Mouse (Mus musculus) embryonic facial prominence, embryonic 15.5 days (tissue): ENCODE results near the gene Hspg2. TPM values are rescaled to one million over a fixed set of nuclear protein-coding genes. Genes with fewer than 3 reads are reported as not detected.
"Not testable (repeated sequence)": the region's sequence is repeated elsewhere in the genome, so short reads cannot be mapped to it uniquely, and the experiment has no call there.

Experiments
- ATAC-seq: fragments of 200-750 bp; cut with Nextera tagmentation; 2 replicates; pipeline ENCODE4 v1.8.0; 2017; ENCODE audit warnings: low read depth, moderate TSS enrichment; ENCODE audit not compliant: insufficient number of reproducible peaks, low FRiP score, low TSS enrichment
- H3K27ac ChIP-seq: fragments of 300-500 bp; sonication (generic); replicated peaks from 2 replicates; pipeline ENCODE4 v1.5.1; 2015; ENCODE audit warnings: mild to moderate bottlenecking, inconsistent platforms
- H3K27me3 ChIP-seq: fragments of 300-500 bp; sonication (generic); 2 replicates; pipeline ENCODE4 v1.6.1; 2015; ENCODE audit warnings: inconsistent platforms
- H3K36me3 ChIP-seq: fragments of 300-500 bp; sonication (generic); 2 replicates; pipeline ENCODE4 v1.6.1; 2015; ENCODE audit warnings: mild to moderate bottlenecking, inconsistent platforms
- H3K4me1 ChIP-seq: fragments of 300-500 bp; sonication (generic); 2 replicates; pipeline ENCODE4 v1.6.1; 2015; ENCODE audit warnings: inconsistent platforms
- H3K4me2 ChIP-seq: fragments of 300-500 bp; sonication (generic); replicated peaks from 2 replicates; pipeline ENCODE4 v1.6.1; 2015; ENCODE audit warnings: mild to moderate bottlenecking, inconsistent platforms
- H3K4me3 ChIP-seq: fragments of 300-500 bp; sonication (generic); replicated peaks from 2 replicates; pipeline ENCODE4 v1.5.1; 2015; ENCODE audit warnings: mild to moderate bottlenecking, inconsistent platforms
- H3K9ac ChIP-seq: fragments of 300-500 bp; sonication (generic); 2 replicates; pipeline ENCODE4 v1.6.1; 2015; ENCODE audit warnings: inconsistent platforms
- H3K9me3 ChIP-seq: fragments of 300-500 bp; sonication (generic); replicated peaks from 2 replicates; pipeline ENCODE4 v1.6.1; 2016; ENCODE audit warnings: inconsistent platforms
- whole genome bisulfite sequencing: fragments of 180-500 bp; shearing (Covaris S2); methylation state at CpG from one replicate; pipeline ENCODE4 v1.1.7; 2015; 5-methylcytosine and 5-hydroxymethylcytosine counted together
- polyA plus RNA-seq: library from polyadenylated mRNA; unstranded; fragments of >200 nt; fragmentation: Nextera tagmentation; extraction: Ambion mirVana; gene quantifications from 2 replicates; pipeline ENCODE4 v1.2.1, GENCODE M21; 2015

The Hspg2 gene
- polyA plus RNA-seq, 1 experiment from 2014 or later: 48.5 TPM

DNA sequence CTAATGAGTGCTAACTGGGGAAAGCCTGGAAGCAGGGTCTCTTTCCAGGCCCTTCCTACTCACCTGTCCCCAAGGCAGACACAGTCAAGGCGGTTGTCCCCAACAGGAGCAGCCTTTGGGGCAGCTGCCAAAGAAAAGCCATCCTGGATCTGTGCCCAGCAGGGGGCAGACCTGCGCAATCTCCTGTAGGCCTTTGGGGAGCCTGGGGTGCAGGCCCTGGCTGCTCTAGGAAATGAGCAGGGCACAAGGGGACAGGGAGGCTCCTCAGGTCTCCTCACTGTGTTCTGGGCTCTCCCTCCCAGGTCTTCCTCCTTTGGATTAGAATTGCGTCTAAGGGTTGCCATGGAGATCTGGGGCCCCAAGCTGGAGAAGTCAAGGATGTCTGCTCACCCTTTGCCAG lies 113.2 kb downstream of the Hspg2 start:
- no peaks in the 10 kb centered on the region for H3K9me3 ChIP-seq
- 29% methylated on average over 3 of the region's 3 CpGs for WGBS

GRCm38 (mm10) chr4:137589095-137589494 lies 120.5 kb downstream of the Hspg2 start:
- H3K9ac ChIP-seq, H3K36me3 ChIP-seq, H3K9me3 ChIP-seq, H3K4me3 ChIP-seq, ATAC-seq, H3K4me1 ChIP-seq, H3K27ac ChIP-seq, H3K27me3 ChIP-seq, H3K4me2 ChIP-seq: not testable (repeated sequence)
- 74% methylated on average over 2 of the region's 3 CpGs for WGBS

More for the DNA sequence above, 113.2 kb downstream of the Hspg2 start:
- Histone ChIP-seq H3K36me3 (no peaks in the 10 kb centered on the region), H3K4me3 (no peak overlapping the region), H3K27me3 (peaks cover 12% of the 10 kb centered on the region), H3K9ac (no peak overlapping the region), H3K4me2 (no peak overlapping the region), H3K27ac (no peak overlapping the region), H3K4me1 (peaks cover 11% of the 10 kb centered on the region)
- ATAC-seq: no peak

DNA sequence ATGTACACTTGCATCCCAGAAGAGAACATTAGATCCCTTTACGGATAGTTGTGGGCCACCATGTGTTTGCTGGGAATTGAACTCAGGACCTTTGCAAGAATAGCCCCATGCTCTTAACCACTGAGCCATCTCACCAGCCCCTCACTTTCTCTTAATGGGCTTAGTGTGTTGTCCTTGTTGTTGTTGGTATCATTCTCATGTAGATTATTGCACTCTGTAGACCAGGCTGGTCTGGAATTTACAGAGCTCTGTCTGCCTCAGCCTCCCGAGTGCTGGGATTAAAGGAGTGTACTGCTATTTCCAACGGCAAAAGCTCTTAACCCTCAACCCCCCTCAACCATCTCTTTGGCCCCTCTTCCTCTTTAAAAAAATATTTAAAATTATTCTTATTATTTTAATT lies 121.0 kb downstream of the Hspg2 start:
- Histone ChIP-seq H3K27ac (no peak overlapping the region), H3K36me3 (no peaks in the 10 kb centered on the region), H3K9ac (no peak overlapping the region), H3K4me1 (no peaks in the 10 kb centered on the region), H3K27me3 (no peaks in the 10 kb centered on the region; the same call in 1 of the 2 replicates), H3K9me3 (no peaks in the 10 kb centered on the region), H3K4me2 (no peak overlapping the region), H3K4me3 (no peak overlapping the region)
- no peak for ATAC-seq
- 90% methylated on average over 3 of the region's 3 CpGs for WGBS

GRCm38 (mm10) chr4:137590961-137591360 lies 122.4 kb downstream of the Hspg2 start:
- Histone ChIP-seq H3K36me3 (no peaks in the 10 kb centered on the region), H3K4me2 (no peak overlapping the region), H3K9me3 (no peaks in the 10 kb centered on the region), H3K27me3 (no peaks in the 10 kb centered on the region; the same call in 1 of the 2 replicates), H3K27ac (no peak overlapping the region), H3K4me1 (peaks cover 9% of the 10 kb centered on the region), H3K4me3 (no peak overlapping the region), H3K9ac (no peak overlapping the region)
- ATAC-seq: no peak
- WGBS: 92% methylated on average over 4 of the region's 4 CpGs

DNA sequence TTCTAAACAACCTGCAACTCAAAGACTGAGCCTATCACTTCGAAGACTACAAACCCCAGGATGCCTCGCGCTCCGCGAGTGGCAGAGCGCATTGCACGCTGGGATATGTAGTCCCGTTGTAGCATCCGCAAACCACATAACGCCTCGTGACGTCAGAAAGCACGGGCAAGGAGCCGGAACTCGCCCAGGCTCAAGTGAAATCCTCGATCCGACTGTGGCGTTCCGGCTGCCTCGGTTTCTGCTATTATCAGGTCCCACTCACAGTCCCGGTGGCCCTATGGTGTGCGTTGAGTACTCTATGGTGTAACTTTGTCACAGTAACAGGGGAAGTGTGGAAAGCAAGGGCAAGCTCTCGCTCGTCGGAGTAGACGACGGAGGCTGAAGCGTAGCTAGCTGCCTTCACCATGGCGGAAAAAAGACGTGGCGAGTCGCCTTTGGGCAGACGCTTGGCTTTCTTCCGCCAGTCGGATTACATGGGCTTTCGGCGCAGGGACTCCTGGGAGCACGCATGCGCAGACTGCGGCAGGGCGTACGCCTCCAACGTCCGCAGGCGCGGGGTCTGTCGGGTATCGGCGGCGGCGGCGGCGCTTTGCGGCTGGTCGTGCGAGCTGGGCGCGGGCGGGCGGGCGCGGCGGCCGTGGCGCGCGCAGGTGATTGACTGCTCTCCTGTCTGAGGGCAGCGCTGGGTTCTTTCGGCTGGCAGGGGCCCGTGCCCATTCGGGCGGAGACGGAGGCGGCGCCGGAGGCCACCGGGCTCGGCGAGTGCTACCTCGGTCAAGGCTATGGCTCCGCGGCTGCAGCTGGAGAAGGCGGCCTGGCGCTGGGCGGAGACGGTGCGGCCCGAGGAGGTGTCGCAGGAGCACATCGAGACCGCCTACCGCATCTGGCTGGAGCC lies 125.3 kb downstream of the Hspg2 start, which contains the start of gene Usp48:
Gene Usp48 (plus strand): TSS at position 155 of the 895 bp plus-strand sequence.
- Histone ChIP-seq H3K9ac (peak within 1 kb of the TSS; percentile 84), H3K27ac (peak within 1 kb of the TSS; percentile 99), H3K27me3 (no peaks in the 10 kb centered on the region; the same call in 1 of the 2 replicates), H3K9me3 (no peaks in the 10 kb centered on the region), H3K36me3 (no peaks in the 10 kb centered on the region), H3K4me2 (peak within 1 kb of the TSS; percentile 77), H3K4me1 (peaks cover 31% of the 10 kb centered on the region), H3K4me3 (peak within 1 kb of the TSS; percentile 99)
- WGBS: under 1% methylated on average over 92 of the region's 92 CpGs
- ATAC-seq: peak; percentile 93

DNA sequence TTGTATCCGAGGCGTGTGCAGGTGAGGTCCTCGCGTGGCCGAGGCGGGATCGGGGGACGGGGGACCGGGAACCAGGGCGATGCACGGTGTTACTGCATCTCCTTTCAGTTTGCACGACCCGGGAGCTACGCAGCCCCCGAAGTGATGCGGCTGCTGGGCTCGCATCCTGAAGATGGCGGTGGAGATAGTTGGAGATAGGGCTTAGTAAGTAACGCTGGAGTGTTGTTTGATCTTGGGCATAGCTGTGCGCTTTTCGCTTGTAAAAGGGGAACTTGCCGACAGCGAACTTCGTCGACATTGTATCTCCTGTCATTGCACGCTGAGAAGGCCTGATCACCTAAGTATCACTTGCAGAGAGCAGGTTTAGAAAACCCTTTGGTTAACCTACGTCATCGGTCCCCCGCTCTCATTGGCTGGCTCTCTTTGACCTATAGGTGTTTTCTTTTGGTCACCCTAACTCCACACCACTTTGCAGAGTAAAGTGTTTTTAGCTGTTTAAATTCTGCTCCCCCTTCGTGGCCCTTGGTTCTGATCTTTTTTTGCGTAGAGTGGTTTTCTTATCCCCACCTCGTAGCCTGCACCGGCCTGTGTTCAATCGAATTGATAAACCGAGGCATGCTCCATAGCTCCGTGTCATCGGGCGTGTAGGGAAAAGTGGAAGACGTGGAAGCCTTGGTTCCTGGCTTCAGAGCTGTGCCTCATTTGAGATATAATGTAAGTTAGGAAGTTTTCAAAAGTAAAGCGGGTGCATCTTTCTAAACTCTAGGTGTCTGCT lies 126.1 kb downstream of the Hspg2 start:
- H3K4me1 ChIP-seq: peaks cover 39% of the 10 kb centered on the region
- peak; percentile 2 for ATAC-seq
- 3% methylated on average over 40 of the region's 40 CpGs for WGBS
- peak overlapping the region; percentile 84 for H3K9ac ChIP-seq
- H3K27me3 ChIP-seq: no peaks in the 10 kb centered on the region; the same call in 1 of the 2 replicates
- H3K4me2 ChIP-seq: peak overlapping the region; percentile 77
- H3K27ac ChIP-seq: peak overlapping the region; percentile 99
- no peaks in the 10 kb centered on the region for H3K9me3 ChIP-seq
- peak overlapping the region; percentile 99 for H3K4me3 ChIP-seq
- no peaks in the 10 kb centered on the region for H3K36me3 ChIP-seq

DNA sequence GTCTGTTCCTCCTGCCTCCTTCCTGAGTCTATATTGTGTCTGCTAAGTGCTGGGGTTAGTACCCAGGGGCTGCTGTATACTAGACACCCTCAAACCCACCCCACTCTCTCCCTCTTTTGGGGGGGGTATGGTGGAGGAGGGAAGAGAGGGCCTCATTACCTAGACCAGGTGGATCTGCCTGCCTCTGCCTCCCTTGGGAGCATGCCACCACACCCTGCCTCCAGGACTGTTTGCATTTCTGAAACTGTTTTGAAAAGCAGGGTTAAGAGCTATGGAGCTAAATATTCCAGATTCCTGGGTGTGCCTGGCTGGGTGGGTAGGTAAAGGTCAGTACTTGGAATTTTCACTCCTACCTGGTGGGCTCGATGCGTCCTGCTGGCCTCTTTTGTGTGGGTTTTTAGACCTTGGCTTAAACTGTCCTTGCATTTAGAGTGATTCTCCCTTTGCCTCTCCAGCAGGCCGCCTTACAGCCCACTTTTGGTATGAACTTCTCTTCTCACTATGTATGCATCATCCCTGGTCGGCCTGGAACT lies 128.6 kb downstream of the Hspg2 start:
- Histone ChIP-seq H3K27ac (no peak overlapping the region), H3K27me3 (no peaks in the 10 kb centered on the region), H3K4me3 (no peak overlapping the region), H3K36me3 (no peaks in the 10 kb centered on the region), H3K4me2 (no peak overlapping the region), H3K9ac (no peak overlapping the region), H3K4me1 (peaks cover 45% of the 10 kb centered on the region), H3K9me3 (no peaks in the 10 kb centered on the region)
- 91% methylated on average over 4 of the region's 4 CpGs for WGBS
- ATAC-seq: no peak

DNA sequence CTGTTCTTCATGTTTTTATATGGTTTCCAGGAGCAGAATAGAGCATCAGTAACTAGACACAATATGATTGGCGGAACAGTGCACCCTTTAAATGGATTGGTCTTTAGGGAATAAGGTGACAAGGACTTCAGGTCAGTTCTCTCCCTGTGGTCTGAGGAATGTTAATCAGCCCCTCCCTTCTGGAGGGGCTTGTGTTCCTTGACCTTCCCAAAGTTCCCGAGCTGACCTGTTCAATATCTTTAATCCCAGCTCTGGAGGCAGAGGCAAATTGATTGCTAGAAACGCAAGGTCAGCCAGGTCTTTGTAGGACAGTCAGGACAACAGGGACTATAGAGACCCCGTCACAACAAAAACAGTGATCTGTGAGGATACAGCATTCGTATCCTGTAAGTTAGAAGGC lies 130.0 kb downstream of the Hspg2 start:
- Histone ChIP-seq H3K9me3 (no peaks in the 10 kb centered on the region), H3K9ac (no peak overlapping the region), H3K27me3 (no peaks in the 10 kb centered on the region), H3K4me2 (no peak overlapping the region), H3K36me3 (no peaks in the 10 kb centered on the region), H3K4me3 (no peak overlapping the region), H3K27ac (no peak overlapping the region), H3K4me1 (peaks cover 45% of the 10 kb centered on the region)
- no peak for ATAC-seq
- WGBS: 83% methylated on average over 5 of the region's 5 CpGs

GRCm38 (mm10) chr4:137603449-137604171 lies 135.0 kb downstream of the Hspg2 start:
- H3K4me2 ChIP-seq: no peak overlapping the region

GRCm38 (mm10) chr4:137607023-137607422 lies 138.5 kb downstream of the Hspg2 start:
- Histone ChIP-seq H3K27me3 (no peaks in the 10 kb centered on the region), H3K4me1 (no peaks in the 10 kb centered on the region)

More at GRCm38 (mm10) chr4:137603449-137604171, 135.0 kb downstream of the Hspg2 start:
- H3K9me3 ChIP-seq: no peaks in the 10 kb centered on the region
- H3K36me3 ChIP-seq: peaks cover 31% of the 10 kb centered on the region
- no peaks in the 10 kb centered on the region for H3K27me3 ChIP-seq
- no peak overlapping the region for H3K27ac ChIP-seq
- WGBS: 82% methylated on average over 11 of the region's 11 CpGs
- H3K4me1 ChIP-seq: peaks cover 16% of the 10 kb centered on the region
- H3K4me3 ChIP-seq: no peak overlapping the region
- no peak overlapping the region for H3K9ac ChIP-seq
- ATAC-seq: no peak

More at GRCm38 (mm10) chr4:137607023-137607422, 138.5 kb downstream of the Hspg2 start:
- peaks cover 62% of the 10 kb centered on the region for H3K36me3 ChIP-seq
- H3K9me3 ChIP-seq: no peaks in the 10 kb centered on the region
- H3K4me3 ChIP-seq: no peak overlapping the region
- H3K27ac ChIP-seq: no peak overlapping the region
- 97% methylated on average over 2 of the region's 2 CpGs for WGBS
- H3K9ac ChIP-seq: no peak overlapping the region
- no peak for ATAC-seq
- H3K4me2 ChIP-seq: no peak overlapping the region
